Mouse (Mus musculus) limb, embryonic 14.5 days (tissue): ENCODE data around the gene Brd3. TPM values are rescaled to one million over a fixed set of nuclear protein-coding genes. Genes with fewer than 3 reads are reported as not detected.
"Not testable (repeated sequence)": the region's sequence is repeated elsewhere in the genome, so short reads cannot be mapped to it uniquely, and the experiment has no call there.

Experiments
- ATAC-seq: fragments of 200-750 bp; cut with Nextera tagmentation; 2 replicates; pipeline ENCODE4 v1.8.0; 2017; ENCODE audit warnings: low read depth, moderate number of reproducible peaks, moderate TSS enrichment; ENCODE audit not compliant: low FRiP score
- DNase-seq: peaks from one replicate; pipeline ENCODE4 v3.0.0-alpha.2; 2015; ENCODE audit warnings: low spot score
- H3K27ac ChIP-seq: fragments of 300-500 bp; sonication (generic); replicated peaks from 2 replicates; pipeline ENCODE4 v1.5.1; 2014; ENCODE audit warnings: low read depth, mild to moderate bottlenecking, low read length, moderate library complexity, mixed read lengths
- H3K27me3 ChIP-seq: fragments of 300-500 bp; sonication (generic); 2 replicates; pipeline ENCODE4 v1.6.1; 2014; ENCODE audit warnings: low read length, mixed read lengths; ENCODE audit not compliant: control insufficient read depth, insufficient read depth
- H3K36me3 ChIP-seq: fragments of 300-500 bp; sonication (generic); 2 replicates; pipeline ENCODE4 v1.6.1; 2014; ENCODE audit warnings: mild to moderate bottlenecking, low read length, moderate library complexity, mixed read lengths; ENCODE audit not compliant: control insufficient read depth, insufficient read depth
- H3K4me1 ChIP-seq: fragments of 300-500 bp; sonication (generic); 2 replicates; pipeline ENCODE4 v1.6.1; 2014; ENCODE audit warnings: antibody characterized with exemption, low read length, mixed read lengths; ENCODE audit not compliant: control insufficient read depth, insufficient read depth
- H3K4me2 ChIP-seq: fragments of 300-500 bp; sonication (generic); replicated peaks from 2 replicates; pipeline ENCODE4 v1.6.1; 2014; ENCODE audit warnings: low read depth, mild to moderate bottlenecking, low read length, moderate library complexity; ENCODE audit not compliant: severe bottlenecking
- H3K4me3 ChIP-seq: fragments of 300-500 bp; sonication (generic); replicated peaks from 2 replicates; pipeline ENCODE4 v1.5.1; 2014; ENCODE audit warnings: low read length
- H3K9ac ChIP-seq: fragments of 300-500 bp; sonication (generic); 2 replicates; pipeline ENCODE4 v1.6.1; 2014; ENCODE audit warnings: mild to moderate bottlenecking, low read depth, low read length, moderate library complexity; ENCODE audit not compliant: severe bottlenecking
- H3K9me3 ChIP-seq: fragments of 300-500 bp; sonication (generic); 2 replicates; pipeline ENCODE4 v1.6.1; 2016; ENCODE audit warnings: low read length; ENCODE audit not compliant: control insufficient read depth
- POLR2A ChIP-seq: fragments of 200-500 bp; IDR thresholded peaks from 2 replicates; pipeline ENCODE4 v1.8.0; 2012; ENCODE audit warnings: inconsistent platforms, mild to moderate bottlenecking, moderate library complexity, borderline replicate concordance; ENCODE audit not compliant: insufficient read depth, insufficient read length; ENCODE audit errors: extremely low read depth
- WGBS: fragments of 180-500 bp; shearing (Covaris S2); extraction: QIAGEN DNeasy Blood & Tissue Kit; methylation state at CpG from one replicate; pipeline ENCODE4 v1.1.7; 2014; 5-methylcytosine and 5-hydroxymethylcytosine counted together
- polyA plus RNA-seq, 2 experiments: library from polyadenylated mRNA; depleted of rRNA in 1 of 2; stranded (reverse) in 1 of 2; unstranded in 1 of 2; fragments of >200 nt; fragmentation: Nextera tagmentation in 1 of 2; extraction: Ambion mirVana in 1 of 2; gene quantifications; 2 replicates each; pipeline versions ENCODE4 v1.2.1 to v1.2.3; 2012 to 2014

The Brd3 gene
- polyA plus RNA-seq, 2 experiments: 75.5 to 155 TPM

- 94% methylated on average over 2 of the region's 2 CpGs for WGBS
- H3K27me3 ChIP-seq: no peaks in the 10 kb centered on the region
- no peak overlapping the region for H3K27ac ChIP-seq
- no peak overlapping the region for H3K4me3 ChIP-seq
- no peak for TF ChIP-seq POLR2A
- H3K4me1 ChIP-seq: peaks cover 2% of the 10 kb centered on the region; the same call in 1 of the 2 replicates
- H3K4me2 ChIP-seq: no peak overlapping the region
- no peaks in the 10 kb centered on the region for H3K9me3 ChIP-seq
- no peak overlapping the region for H3K9ac ChIP-seq
- no peak for ATAC-seq
- H3K36me3 ChIP-seq: no peaks in the 10 kb centered on the region
- no peak for DNase-seq
These were observed 40.5 kb upstream of the Brd3 start for GRCm38 (mm10) chr2:27547986-27548385.

GRCm38 (mm10) chr2:27547326-27547725, 39.9 kb upstream of the Brd3 start:
- Histone ChIP-seq H3K9ac (no peak overlapping the region), H3K27ac (no peak overlapping the region), H3K4me3 (no peak overlapping the region), H3K9me3 (no peaks in the 10 kb centered on the region), H3K4me1 (no peaks in the 10 kb centered on the region), H3K4me2 (no peak overlapping the region), H3K27me3 (no peaks in the 10 kb centered on the region), H3K36me3 (no peaks in the 10 kb centered on the region)
- DNase-seq: no peak
- 36% methylated on average over 1 of the region's 1 CpGs for WGBS
- no peak for TF ChIP-seq POLR2A
- ATAC-seq: no peak

GRCm38 (mm10) chr2:27546041-27546440, 38.6 kb upstream of the Brd3 start:
- H3K27me3 ChIP-seq, H3K36me3 ChIP-seq, DNase-seq, H3K4me1 ChIP-seq, ATAC-seq, H3K9me3 ChIP-seq, H3K9ac ChIP-seq, H3K27ac ChIP-seq, H3K4me2 ChIP-seq, H3K4me3 ChIP-seq: not testable (repeated sequence)
- WGBS: 92% methylated on average over 8 of the region's 8 CpGs

GRCm38 (mm10) chr2:27545517-27545916, 38.1 kb upstream of the Brd3 start:
- not testable (repeated sequence) for H3K4me1 ChIP-seq, H3K27ac ChIP-seq, H3K9ac ChIP-seq, DNase-seq, H3K4me2 ChIP-seq, H3K4me3 ChIP-seq, H3K36me3 ChIP-seq, H3K9me3 ChIP-seq, ATAC-seq, H3K27me3 ChIP-seq
- 75% methylated on average over 3 of the region's 3 CpGs for WGBS

GRCm38 (mm10) chr2:27544613-27545012, 37.2 kb upstream of the Brd3 start:
- 82% methylated on average over 6 of the region's 6 CpGs for WGBS
- Histone ChIP-seq H3K36me3 (no peaks in the 10 kb centered on the region), H3K27ac (no peak overlapping the region), H3K4me2 (no peak overlapping the region), H3K9ac (no peak overlapping the region), H3K4me3 (no peak overlapping the region), H3K4me1 (peaks cover 9% of the 10 kb centered on the region), H3K27me3 (no peaks in the 10 kb centered on the region), H3K9me3 (no peaks in the 10 kb centered on the region)
- ATAC-seq: no peak
- DNase-seq: no peak
- no peak for TF ChIP-seq POLR2A

GRCm38 (mm10) chr2:27541225-27541624, 33.8 kb upstream of the Brd3 start:
- ATAC-seq: no peak
- Histone ChIP-seq H3K4me2 (peak overlapping the region; percentile 63), H3K36me3 (peaks cover 3% of the 10 kb centered on the region), H3K9ac (0 out of 2 replicates have a peak overlapping the region, but pooled peaks have one; percentile 64), H3K27me3 (no peaks in the 10 kb centered on the region), H3K4me1 (peaks cover 9% of the 10 kb centered on the region), H3K9me3 (no peaks in the 10 kb centered on the region), H3K27ac (no peak overlapping the region), H3K4me3 (peak overlapping the region; percentile 47)
- DNase-seq: no peak
- WGBS: 92% methylated on average over 3 of the region's 3 CpGs
- TF ChIP-seq POLR2A: no peak
